Mouse (Mus musculus) embryonic facial prominence, embryonic 15.5 days (tissue): ENCODE results near the gene Tmprss4. TPM values are rescaled to one million over a fixed set of nuclear protein-coding genes. Genes with fewer than 3 reads are reported as not detected.

Experiments used
- ATAC-seq: fragments of 200-750 bp; cut with Nextera tagmentation; 2 replicates; pipeline ENCODE4 v1.8.0; 2017; ENCODE audit warnings: low read depth, moderate TSS enrichment; ENCODE audit not compliant: insufficient number of reproducible peaks, low FRiP score, low TSS enrichment
- H3K27ac ChIP-seq: fragments of 300-500 bp; sonication (generic); replicated peaks from 2 replicates; pipeline ENCODE4 v1.5.1; 2015; ENCODE audit warnings: mild to moderate bottlenecking, inconsistent platforms
- H3K27me3 ChIP-seq: fragments of 300-500 bp; sonication (generic); 2 replicates; pipeline ENCODE4 v1.6.1; 2015; ENCODE audit warnings: inconsistent platforms
- H3K36me3 ChIP-seq: fragments of 300-500 bp; sonication (generic); 2 replicates; pipeline ENCODE4 v1.6.1; 2015; ENCODE audit warnings: mild to moderate bottlenecking, inconsistent platforms
- H3K4me1 ChIP-seq: fragments of 300-500 bp; sonication (generic); 2 replicates; pipeline ENCODE4 v1.6.1; 2015; ENCODE audit warnings: inconsistent platforms
- H3K4me2 ChIP-seq: fragments of 300-500 bp; sonication (generic); replicated peaks from 2 replicates; pipeline ENCODE4 v1.6.1; 2015; ENCODE audit warnings: mild to moderate bottlenecking, inconsistent platforms
- H3K4me3 ChIP-seq: fragments of 300-500 bp; sonication (generic); replicated peaks from 2 replicates; pipeline ENCODE4 v1.5.1; 2015; ENCODE audit warnings: mild to moderate bottlenecking, inconsistent platforms
- H3K9ac ChIP-seq: fragments of 300-500 bp; sonication (generic); 2 replicates; pipeline ENCODE4 v1.6.1; 2015; ENCODE audit warnings: inconsistent platforms
- H3K9me3 ChIP-seq: fragments of 300-500 bp; sonication (generic); replicated peaks from 2 replicates; pipeline ENCODE4 v1.6.1; 2016; ENCODE audit warnings: inconsistent platforms
- WGBS: fragments of 180-500 bp; shearing (Covaris S2); methylation state at CpG from one replicate; pipeline ENCODE4 v1.1.7; 2015; 5-methylcytosine and 5-hydroxymethylcytosine counted together
- polyA plus RNA-seq: library from polyadenylated mRNA; unstranded; fragments of >200 nt; fragmentation: Nextera tagmentation; extraction: Ambion mirVana; gene quantifications from 2 replicates; pipeline ENCODE4 v1.2.1, GENCODE M21; 2015

Gene Tmprss4
- polyA plus RNA-seq, 1 experiment from 2014 or later, result 16.6 TPM

GRCm38 (mm10) chr9:45170150-45170549, 33.7 kb downstream of the Tmprss4 start:
- Histone ChIP-seq H3K4me1 (no peaks in the 10 kb centered on the region), H3K4me2 (no peak overlapping the region), H3K9ac (no peak overlapping the region), H3K4me3 (no peak overlapping the region), H3K27me3 (no peaks in the 10 kb centered on the region), H3K36me3 (no peaks in the 10 kb centered on the region), H3K27ac (no peak overlapping the region), H3K9me3 (no peaks in the 10 kb centered on the region)
- ATAC-seq, result no peak
- 81% methylated on average over 5 of the region's 5 CpGs for WGBS

- Histone ChIP-seq H3K4me2 (no peak overlapping the region), H3K4me1 (no peaks in the 10 kb centered on the region), H3K27ac (no peak overlapping the region), H3K36me3 (no peaks in the 10 kb centered on the region), H3K9ac (no peak overlapping the region), H3K4me3 (no peak overlapping the region), H3K27me3 (no peaks in the 10 kb centered on the region), H3K9me3 (no peaks in the 10 kb centered on the region)
- no peak for ATAC-seq
- 71% methylated on average over 5 of the region's 5 CpGs for WGBS
Observed at GRCm38 (mm10) chr9:45167903-45168302, 36.0 kb downstream of the Tmprss4 start.

- no peak overlapping the region for H3K9ac ChIP-seq
- no peak for ATAC-seq
- no peak overlapping the region for H3K4me2 ChIP-seq
- H3K27ac ChIP-seq, result no peak overlapping the region
- no peaks in the 10 kb centered on the region; the same call in 1 of the 2 replicates for H3K27me3 ChIP-seq
- no peaks in the 10 kb centered on the region for H3K9me3 ChIP-seq
- no peak overlapping the region for H3K4me3 ChIP-seq
- H3K4me1 ChIP-seq, result no peaks in the 10 kb centered on the region
- 67% methylated on average over 7 of the region's 7 CpGs for WGBS
- H3K36me3 ChIP-seq, result no peaks in the 10 kb centered on the region
Observed at GRCm38 (mm10) chr9:45153361-45153760, 50.5 kb downstream of the Tmprss4 start.

- no peak for ATAC-seq
- no peak overlapping the region for H3K4me3 ChIP-seq
- no peak overlapping the region for H3K4me2 ChIP-seq
- WGBS, result 88% methylated on average over 1 of the region's 1 CpGs
- no peak overlapping the region for H3K9ac ChIP-seq
- H3K9me3 ChIP-seq, result no peaks in the 10 kb centered on the region
- H3K27ac ChIP-seq, result no peak overlapping the region
- no peaks in the 10 kb centered on the region for H3K36me3 ChIP-seq
- H3K27me3 ChIP-seq, result peaks cover 19% of the 10 kb centered on the region
- peaks cover 2% of the 10 kb centered on the region for H3K4me1 ChIP-seq
Observed at GRCm38 (mm10) chr9:45150933-45151332, 53.0 kb downstream of the Tmprss4 start.

- ATAC-seq, result no peak
- 0% methylated on average over 5 of the region's 5 CpGs for WGBS
- Histone ChIP-seq H3K9ac (no peak overlapping the region), H3K9me3 (no peaks in the 10 kb centered on the region), H3K4me2 (peak overlapping the region; percentile 69), H3K27me3 (peaks cover 60% of the 10 kb centered on the region), H3K4me1 (peaks cover 8% of the 10 kb centered on the region), H3K27ac (no peak overlapping the region), H3K36me3 (no peaks in the 10 kb centered on the region), H3K4me3 (peak overlapping the region; percentile 33)
Observed at GRCm38 (mm10) chr9:45146267-45146597, 57.7 kb downstream of the Tmprss4 start.

- H3K4me3 ChIP-seq, result peak overlapping the region; percentile 33
- ATAC-seq, result peak; percentile 45; the same call in 1 of the 2 replicates
- no peaks in the 10 kb centered on the region for H3K9me3 ChIP-seq
- H3K27ac ChIP-seq, result no peak overlapping the region
- H3K27me3 ChIP-seq, result peaks cover 66% of the 10 kb centered on the region
- no peak overlapping the region; the same call in 1 of the 2 replicates for H3K9ac ChIP-seq
- peaks cover 8% of the 10 kb centered on the region for H3K4me1 ChIP-seq
- WGBS, result 2% methylated on average over 27 of the region's 27 CpGs
- peak overlapping the region; percentile 69 for H3K4me2 ChIP-seq
- H3K36me3 ChIP-seq, result no peaks in the 10 kb centered on the region
Observed at GRCm38 (mm10) chr9:45145533-45146266, 58.2 kb downstream of the Tmprss4 start.

GRCm38 (mm10) chr9:45142686-45143085, 61.2 kb downstream of the Tmprss4 start:
- Histone ChIP-seq H3K36me3 (no peaks in the 10 kb centered on the region), H3K4me1 (peaks cover 23% of the 10 kb centered on the region), H3K27ac (no peak overlapping the region), H3K4me3 (no peak overlapping the region), H3K27me3 (peaks cover 93% of the 10 kb centered on the region), H3K9ac (no peak overlapping the region), H3K4me2 (no peak overlapping the region), H3K9me3 (no peaks in the 10 kb centered on the region)
- ATAC-seq, result no peak
- WGBS, result 40% methylated on average over 3 of the region's 3 CpGs

- Histone ChIP-seq H3K4me3 (no peak overlapping the region), H3K9ac (no peak overlapping the region), H3K27me3 (peaks cover 95% of the 10 kb centered on the region), H3K4me1 (peaks cover 21% of the 10 kb centered on the region), H3K9me3 (no peaks in the 10 kb centered on the region), H3K36me3 (no peaks in the 10 kb centered on the region), H3K4me2 (no peak overlapping the region), H3K27ac (no peak overlapping the region)
- ATAC-seq, result no peak
- 50% methylated on average over 7 of the region's 7 CpGs for WGBS
Observed at GRCm38 (mm10) chr9:45140945-45141344, 62.9 kb downstream of the Tmprss4 start.

- Histone ChIP-seq H3K27ac (no peak overlapping the region), H3K9ac (0 out of 2 replicates have a peak overlapping the region, but pooled peaks have one; percentile 26), H3K9me3 (no peaks in the 10 kb centered on the region), H3K4me2 (peak overlapping the region; percentile 97), H3K36me3 (no peaks in the 10 kb centered on the region), H3K4me3 (peak overlapping the region; percentile 54), H3K27me3 (peaks cover 91% of the 10 kb centered on the region), H3K4me1 (peaks cover 19% of the 10 kb centered on the region)
- ATAC-seq, result no peak
- 4% methylated on average over 7 of the region's 7 CpGs for WGBS
Observed at GRCm38 (mm10) chr9:45139082-45139481, 64.8 kb downstream of the Tmprss4 start.

- H3K4me1 ChIP-seq, result peaks cover 19% of the 10 kb centered on the region
- H3K9me3 ChIP-seq, result no peaks in the 10 kb centered on the region
- WGBS, result under 1% methylated on average over 75 of the region's 76 CpGs
- peak within 1 kb of the TSS; percentile 97 for H3K4me2 ChIP-seq
- ATAC-seq, result no peak
- peaks cover 85% of the 10 kb centered on the region for H3K27me3 ChIP-seq
- H3K36me3 ChIP-seq, result no peaks in the 10 kb centered on the region
- H3K27ac ChIP-seq, result no peak within 1 kb of the TSS
- H3K4me3 ChIP-seq, result peak within 1 kb of the TSS; percentile 54
- peak within 1 kb of the TSS; percentile 26; the same call in 1 of the 2 replicates for H3K9ac ChIP-seq
Observed at GRCm38 (mm10) chr9:45138191-45139032, 65.5 kb downstream of the Tmprss4 start, which contains the start of gene Scn4b. Scn4b (plus strand) TSS chr9:45138395.

- Histone ChIP-seq H3K4me2 (no peak overlapping the region), H3K27me3 (peaks cover 71% of the 10 kb centered on the region), H3K9ac (no peak overlapping the region), H3K36me3 (no peaks in the 10 kb centered on the region), H3K27ac (no peak overlapping the region), H3K4me3 (no peak overlapping the region), H3K4me1 (peaks cover 19% of the 10 kb centered on the region), H3K9me3 (no peaks in the 10 kb centered on the region)
- no peak for ATAC-seq
- 18% methylated on average over 7 of the region's 7 CpGs for WGBS
Observed at GRCm38 (mm10) chr9:45136442-45137169, 67.3 kb downstream of the Tmprss4 start.
